Mouse (Mus musculus) forebrain, embryonic 16.5 days (tissue): ENCODE results near the gene Crtac1. TPM values are rescaled to one million over a fixed set of nuclear protein-coding genes. Genes with fewer than 3 reads are reported as not detected.

Experiments
- ATAC-seq: fragments of 200-750 bp; cut with Nextera tagmentation; 2 replicates; pipeline ENCODE4 v1.8.0; 2017; ENCODE audit warnings: mild to moderate bottlenecking, moderate library complexity
- H3K27ac ChIP-seq: fragments of 300-500 bp; sonication (generic); 2 replicates; pipeline ENCODE4 v1.5.1; 2014; ENCODE audit warnings: low read length, control low read depth
- H3K27me3 ChIP-seq: fragments of 300-500 bp; sonication (generic); replicated peaks from 2 replicates; pipeline ENCODE4 v1.6.1; 2014; ENCODE audit warnings: low read length; ENCODE audit not compliant: control insufficient read depth, insufficient read depth
- H3K36me3 ChIP-seq: fragments of 300-500 bp; sonication (generic); 2 replicates; pipeline ENCODE4 v1.6.1; 2014; ENCODE audit not compliant: control insufficient read depth, insufficient read depth
- H3K4me1 ChIP-seq: fragments of 300-500 bp; sonication (generic); replicated peaks from 2 replicates; pipeline ENCODE4 v1.6.1; 2014; ENCODE audit warnings: low read length; ENCODE audit not compliant: control insufficient read depth, insufficient read depth
- H3K4me2 ChIP-seq: fragments of 300-500 bp; sonication (generic); 2 replicates; pipeline ENCODE4 v1.6.1; 2014; ENCODE audit warnings: mild to moderate bottlenecking, low read length, control low read depth
- H3K4me3 ChIP-seq: fragments of 300-500 bp; sonication (generic); replicated peaks from 2 replicates; pipeline ENCODE4 v1.5.1; 2014; ENCODE audit warnings: mild to moderate bottlenecking, low read length, control low read depth
- H3K9ac ChIP-seq: fragments of 300-500 bp; sonication (generic); replicated peaks from 2 replicates; pipeline ENCODE4 v1.6.1; 2014; ENCODE audit warnings: low read depth, low read length, control low read depth
- H3K9me3 ChIP-seq: fragments of 300-500 bp; sonication (generic); 2 replicates; pipeline ENCODE4 v1.6.1; 2016; ENCODE audit warnings: low read length; ENCODE audit not compliant: control insufficient read depth
- WGBS: fragments of 180-500 bp; shearing (Covaris S2); extraction: QIAGEN DNeasy Blood & Tissue Kit; methylation state at CpG from one replicate; pipeline ENCODE4 v1.1.7; 2014; 5-methylcytosine and 5-hydroxymethylcytosine counted together
- polyA plus RNA-seq: library from polyadenylated mRNA; unstranded; fragments of >200 nt; fragmentation: Nextera tagmentation; extraction: Ambion mirVana; gene quantifications from 2 replicates; pipeline ENCODE4 v1.2.1, GENCODE M21; 2015

Crtac1 gene
- polyA plus RNA-seq, 1 experiment from 2014 or later, result 24.3 TPM

GRCm38 (mm10) chr19:42268337-42268736, 163.2 kb downstream of the Crtac1 start:
- Histone ChIP-seq H3K9me3 (no peaks in the 10 kb centered on the region), H3K4me1 (peaks cover 4% of the 10 kb centered on the region; the same call in 1 of the 2 replicates), H3K4me2 (peak overlapping the region; percentile 6), H3K9ac (no peak overlapping the region), H3K4me3 (no peak overlapping the region), H3K36me3 (peaks cover 2% of the 10 kb centered on the region), H3K27ac (no peak overlapping the region), H3K27me3 (no peaks in the 10 kb centered on the region)
- peak; percentile 36; the same call in 1 of the 2 replicates for ATAC-seq
- WGBS, result 2% methylated on average over 19 of the region's 19 CpGs

DNA sequence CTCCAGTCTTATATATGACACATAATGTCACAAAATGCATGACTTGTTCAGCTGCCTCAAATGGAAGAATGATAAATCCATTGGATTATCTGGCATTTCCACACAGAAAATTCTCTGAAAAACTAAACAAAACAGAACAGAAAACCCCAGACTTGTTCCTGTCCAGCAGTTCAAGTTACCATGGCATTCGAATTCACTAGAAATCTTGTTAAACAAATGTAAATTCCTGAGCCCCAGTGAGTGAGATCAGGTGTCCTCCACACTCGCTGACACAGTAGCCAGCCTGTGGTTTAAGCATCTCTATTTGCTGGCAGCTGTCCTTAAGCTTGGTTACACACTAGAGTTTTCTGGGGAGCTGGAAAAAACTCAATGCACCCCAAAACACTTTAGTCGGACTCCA, 168.1 kb downstream of the Crtac1 start:
- H3K9me3 ChIP-seq, result no peaks in the 10 kb centered on the region
- no peaks in the 10 kb centered on the region for H3K27me3 ChIP-seq
- WGBS, result 41% methylated on average over 3 of the region's 3 CpGs
- H3K27ac ChIP-seq, result no peak overlapping the region
- H3K36me3 ChIP-seq, result peaks cover 2% of the 10 kb centered on the region
- no peak overlapping the region for H3K4me2 ChIP-seq
- ATAC-seq, result no peak
- no peak overlapping the region for H3K4me3 ChIP-seq
- H3K9ac ChIP-seq, result no peak overlapping the region
- H3K4me1 ChIP-seq, result peaks cover 6% of the 10 kb centered on the region

GRCm38 (mm10) chr19:42260486-42260885, 171.1 kb downstream of the Crtac1 start:
- no peaks in the 10 kb centered on the region for H3K9me3 ChIP-seq
- no peak overlapping the region for H3K4me3 ChIP-seq
- H3K27ac ChIP-seq, result no peak overlapping the region
- no peak for ATAC-seq
- no peaks in the 10 kb centered on the region for H3K27me3 ChIP-seq
- no peak overlapping the region for H3K4me2 ChIP-seq
- peaks cover 26% of the 10 kb centered on the region for H3K4me1 ChIP-seq
- WGBS, result 80% methylated on average over 8 of the region's 8 CpGs
- no peaks in the 10 kb centered on the region for H3K36me3 ChIP-seq
- H3K9ac ChIP-seq, result no peak overlapping the region

DNA sequence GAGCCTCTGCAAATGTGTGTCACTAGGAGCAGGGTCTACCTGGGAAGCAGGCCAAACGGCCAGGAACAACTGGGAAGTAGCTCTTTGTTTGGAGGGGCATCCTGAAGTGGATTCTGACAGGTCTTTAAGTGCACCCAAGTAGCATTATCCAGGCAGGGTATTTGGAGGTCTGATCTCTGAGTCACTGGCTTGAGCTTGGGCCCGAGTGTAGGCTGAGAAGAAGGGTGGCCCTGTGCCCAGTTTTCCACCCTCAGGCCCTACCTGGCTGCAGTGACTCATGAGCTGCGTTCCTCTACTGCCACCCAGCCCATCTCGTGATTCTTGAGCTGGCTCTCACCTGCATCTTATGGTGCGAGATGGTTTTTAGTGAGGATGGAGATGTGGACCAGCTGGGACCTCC, 173.0 kb downstream of the Crtac1 start:
- no peak overlapping the region for H3K27ac ChIP-seq
- ATAC-seq, result no peak
- 65% methylated on average over 5 of the region's 5 CpGs for WGBS
- H3K4me3 ChIP-seq, result no peak overlapping the region
- H3K27me3 ChIP-seq, result 0 out of 2 replicates have a peak, but pooled peaks cover 3% of the 10 kb centered on the region
- H3K36me3 ChIP-seq, result no peaks in the 10 kb centered on the region
- H3K9ac ChIP-seq, result no peak overlapping the region
- no peaks in the 10 kb centered on the region for H3K9me3 ChIP-seq
- peaks cover 26% of the 10 kb centered on the region for H3K4me1 ChIP-seq
- H3K4me2 ChIP-seq, result no peak overlapping the region

- H3K9ac ChIP-seq, result no peak overlapping the region
- no peak for ATAC-seq
- no peak overlapping the region for H3K4me2 ChIP-seq
- H3K36me3 ChIP-seq, result no peaks in the 10 kb centered on the region
- WGBS, result 76% methylated on average over 3 of the region's 3 CpGs
- H3K4me1 ChIP-seq, result peaks cover 26% of the 10 kb centered on the region
- H3K27me3 ChIP-seq, result 0 out of 2 replicates have a peak, but pooled peaks cover 3% of the 10 kb centered on the region
- H3K4me3 ChIP-seq, result no peak overlapping the region
- H3K27ac ChIP-seq, result no peak overlapping the region
- no peaks in the 10 kb centered on the region for H3K9me3 ChIP-seq
Measured at GRCm38 (mm10) chr19:42258031-42258430, 173.6 kb downstream of the Crtac1 start.

DNA sequence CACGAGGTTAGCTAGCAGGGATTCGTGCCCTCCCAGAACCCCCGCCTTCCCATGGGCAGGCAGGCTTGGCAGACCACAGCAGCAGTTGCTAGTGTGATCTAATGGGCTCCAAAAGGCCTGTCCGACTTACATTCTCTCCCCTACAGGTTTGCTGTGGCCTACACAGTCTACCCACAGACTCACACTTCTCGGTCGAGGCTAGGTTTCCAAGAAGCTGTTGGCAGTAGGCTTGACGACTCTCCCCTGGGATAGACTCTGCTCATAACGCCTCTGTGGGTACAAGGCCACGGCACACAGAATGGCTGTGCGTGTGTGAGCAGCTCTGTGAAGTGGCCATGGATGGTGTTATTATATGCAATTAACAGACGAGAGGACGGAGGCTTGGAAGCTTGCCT, 174.3 kb downstream of the Crtac1 start:
- Histone ChIP-seq H3K4me2 (peak overlapping the region; percentile 78), H3K9ac (no peak overlapping the region), H3K36me3 (no peaks in the 10 kb centered on the region), H3K9me3 (no peaks in the 10 kb centered on the region), H3K27me3 (0 out of 2 replicates have a peak, but pooled peaks cover 3% of the 10 kb centered on the region), H3K4me3 (peak overlapping the region; percentile 72), H3K27ac (no peak overlapping the region), H3K4me1 (peaks cover 26% of the 10 kb centered on the region)
- 53% methylated on average over 12 of the region's 12 CpGs for WGBS
- peak; percentile 18; the same call in 1 of the 2 replicates for ATAC-seq

GRCm38 (mm10) chr19:42256611-42257240, 174.9 kb downstream of the Crtac1 start:
- peak overlapping the region; percentile 78 for H3K4me2 ChIP-seq
- 16% methylated on average over 12 of the region's 12 CpGs for WGBS

GRCm38 (mm10) chr19:42255784-42256610, 175.6 kb downstream of the Crtac1 start:
- Histone ChIP-seq H3K27ac (peak overlapping the region; percentile 75), H3K9ac (peak overlapping the region; percentile 85), H3K27me3 (0 out of 2 replicates have a peak, but pooled peaks cover 3% of the 10 kb centered on the region), H3K9me3 (no peaks in the 10 kb centered on the region), H3K4me2 (peak overlapping the region; percentile 78), H3K4me3 (peak overlapping the region; percentile 72), H3K36me3 (no peaks in the 10 kb centered on the region), H3K4me1 (peaks cover 26% of the 10 kb centered on the region)
- WGBS, result 3% methylated on average over 35 of the region's 42 CpGs
- ATAC-seq, result peak; percentile 71

More at GRCm38 (mm10) chr19:42256611-42257240, 174.9 kb downstream of the Crtac1 start:
- H3K27ac ChIP-seq, result peak overlapping the region; percentile 33; the same call in 1 of the 2 replicates
- H3K27me3 ChIP-seq, result 0 out of 2 replicates have a peak, but pooled peaks cover 3% of the 10 kb centered on the region
- H3K4me3 ChIP-seq, result peak overlapping the region; percentile 72
- H3K4me1 ChIP-seq, result peaks cover 26% of the 10 kb centered on the region
- no peaks in the 10 kb centered on the region for H3K36me3 ChIP-seq
- ATAC-seq, result peak; percentile 14
- no peaks in the 10 kb centered on the region for H3K9me3 ChIP-seq
- H3K9ac ChIP-seq, result peak overlapping the region; percentile 85

- peak; percentile 75 for ATAC-seq
- 0% methylated on average over 17 of the region's 23 CpGs for whole genome bisulfite sequencing
Measured at GRCm38 (mm10) chr19:42255438-42255783, 176.2 kb downstream of the Crtac1 start.

More at GRCm38 (mm10) chr19:42255438-42255783, 176.2 kb downstream of the Crtac1 start:
- Histone ChIP-seq H3K4me1 (peaks cover 26% of the 10 kb centered on the region), H3K27me3 (0 out of 2 replicates have a peak, but pooled peaks cover 3% of the 10 kb centered on the region), H3K27ac (peak overlapping the region; percentile 75), H3K9me3 (no peaks in the 10 kb centered on the region), H3K4me2 (peak overlapping the region; percentile 78), H3K4me3 (peak overlapping the region; percentile 72), H3K9ac (peak overlapping the region; percentile 85), H3K36me3 (no peaks in the 10 kb centered on the region)
